Mouse (Mus musculus) intestine, embryonic 14.5 days (tissue): ENCODE measurements around the gene Mfsd2b. TPM values are rescaled to one million over a fixed set of nuclear protein-coding genes. Genes with fewer than 3 reads are reported as not detected.
"Not testable (repeated sequence)": the region's sequence is repeated elsewhere in the genome, so short reads cannot be mapped to it uniquely, and the experiment has no call there.

Experiments used
- ATAC-seq: fragments of 200-750 bp; cut with Nextera tagmentation; replicated peaks from 2 replicates; pipeline ENCODE4 v1.8.0; 2017; ENCODE audit warnings: low read depth, moderate number of reproducible peaks, moderate TSS enrichment, moderate library complexity; ENCODE audit not compliant: low FRiP score, low TSS enrichment
- DNase-seq: peaks from one replicate; pipeline ENCODE4 v3.0.0-alpha.2; 2018; ENCODE audit warnings: low spot score
- H3K27ac ChIP-seq: fragments of 300-500 bp; sonication (generic); 2 replicates; pipeline ENCODE4 v1.5.1; 2014; ENCODE audit warnings: low read depth, mild to moderate bottlenecking, control low read depth
- H3K27me3 ChIP-seq: fragments of 300-500 bp; sonication (generic); replicated peaks from 2 replicates; pipeline ENCODE4 v1.6.1; 2014; ENCODE audit warnings: low read length, control low read depth; ENCODE audit not compliant: control insufficient read depth, insufficient read depth
- H3K36me3 ChIP-seq: fragments of 300-500 bp; sonication (generic); 2 replicates; pipeline ENCODE4 v1.6.1; 2014; ENCODE audit warnings: low read length, control low read depth; ENCODE audit not compliant: control insufficient read depth, insufficient read depth
- H3K4me1 ChIP-seq: fragments of 300-500 bp; sonication (generic); replicated peaks from 2 replicates; pipeline ENCODE4 v1.6.1; 2014; ENCODE audit warnings: low read length, control low read depth, mixed read lengths; ENCODE audit not compliant: control insufficient read depth, insufficient read depth
- H3K4me2 ChIP-seq: fragments of 300-500 bp; sonication (generic); 2 replicates; pipeline ENCODE4 v1.6.1; 2014; ENCODE audit warnings: low read length
- H3K4me3 ChIP-seq: fragments of 300-500 bp; sonication (generic); 2 replicates; pipeline ENCODE4 v1.5.1; 2014; ENCODE audit warnings: low read depth, low read length, control low read depth, mixed read lengths
- H3K9ac ChIP-seq: fragments of 300-500 bp; sonication (generic); 2 replicates; pipeline ENCODE4 v1.6.1; 2014; ENCODE audit warnings: mild to moderate bottlenecking, low read length
- H3K9me3 ChIP-seq: fragments of 300-500 bp; sonication (generic); 2 replicates; pipeline ENCODE4 v1.6.1; 2016; ENCODE audit warnings: low read length, control low read depth; ENCODE audit not compliant: control insufficient read depth
- WGBS: fragments of 180-500 bp; shearing (Covaris S2); extraction: QIAGEN DNeasy Blood & Tissue Kit; methylation state at CpG from one replicate; pipeline ENCODE4 v1.1.7; 2014; 5-methylcytosine and 5-hydroxymethylcytosine counted together
- polyA plus RNA-seq: library from polyadenylated mRNA; unstranded; fragments of >200 nt; fragmentation: Nextera tagmentation; extraction: Ambion mirVana; gene quantifications from 2 replicates; pipeline ENCODE4 v1.2.1, GENCODE M21; 2014

The Mfsd2b gene
- polyA plus RNA-seq, 1 experiment from 2014 or later = 1.1 TPM

- ATAC-seq (peak; percentile 93), DNase-seq (peak; percentile 95)
- no peaks in the 10 kb centered on the region for H3K36me3 ChIP-seq
- peak within 1 kb of the TSS; percentile 73 for H3K4me2 ChIP-seq
- under 1% methylated on average over 121 of the region's 125 CpGs for WGBS
- H3K9ac ChIP-seq = peak within 1 kb of the TSS; percentile 74
- H3K4me3 ChIP-seq = peak within 1 kb of the TSS; percentile 55
- H3K4me1 ChIP-seq = no peaks in the 10 kb centered on the region
- no peaks in the 10 kb centered on the region for H3K27me3 ChIP-seq
- peak within 1 kb of the TSS; percentile 81 for H3K27ac ChIP-seq
- H3K9me3 ChIP-seq = no peaks in the 10 kb centered on the region
These were observed 33.1 kb upstream of the Mfsd2b start, which contains the start of gene Ubxn2a for GRCm38 (mm10) chr12:4906951-4907906. Gene Ubxn2a, minus strand, starts transcription at chr12:4907705.

- H3K9ac ChIP-seq = peak overlapping the region; percentile 74; the same call in 1 of the 2 replicates
These were observed 32.3 kb upstream of the Mfsd2b start for GRCm38 (mm10) chr12:4906476-4906875.

GRCm38 (mm10) chr12:4905946-4906345 is 31.8 kb upstream of the Mfsd2b start:
- Histone ChIP-seq H3K36me3 (no peaks in the 10 kb centered on the region), H3K9me3 (no peaks in the 10 kb centered on the region), H3K4me3 (no peak overlapping the region), H3K27ac (no peak overlapping the region), H3K27me3 (no peaks in the 10 kb centered on the region), H3K4me1 (no peaks in the 10 kb centered on the region), H3K9ac (no peak overlapping the region), H3K4me2 (no peak overlapping the region)
- DNase-seq = no peak
- WGBS = 89% methylated on average over 7 of the region's 7 CpGs
- ATAC-seq = no peak

More at GRCm38 (mm10) chr12:4906476-4906875, 32.3 kb upstream of the Mfsd2b start:
- Histone ChIP-seq H3K4me3 (peak overlapping the region; percentile 55), H3K4me1 (no peaks in the 10 kb centered on the region), H3K36me3 (no peaks in the 10 kb centered on the region), H3K9me3 (no peaks in the 10 kb centered on the region), H3K27ac (no peak overlapping the region), H3K27me3 (no peaks in the 10 kb centered on the region), H3K4me2 (peak overlapping the region; percentile 73)
- no peak for ATAC-seq
- DNase-seq = no peak
- WGBS = 43% methylated on average over 7 of the region's 7 CpGs

- ATAC-seq (no peak), DNase-seq (no peak)
- Histone ChIP-seq H3K36me3 (peaks cover 8% of the 10 kb centered on the region; the same call in 1 of the 2 replicates), H3K9me3 (no peaks in the 10 kb centered on the region), H3K9ac (no peak overlapping the region), H3K4me3 (no peak overlapping the region), H3K27me3 (no peaks in the 10 kb centered on the region), H3K27ac (no peak overlapping the region), H3K4me1 (no peaks in the 10 kb centered on the region), H3K4me2 (no peak overlapping the region)
- 96% methylated on average over 5 of the region's 5 CpGs for whole genome bisulfite sequencing
These were observed 23.9 kb upstream of the Mfsd2b start for GRCm38 (mm10) chr12:4898024-4898423.

GRCm38 (mm10) chr12:4889891-4890290 is 15.7 kb upstream of the Mfsd2b start:
- Histone ChIP-seq H3K4me1 (no peaks in the 10 kb centered on the region), H3K27me3 (no peaks in the 10 kb centered on the region), H3K36me3 (peaks cover 14% of the 10 kb centered on the region), H3K9ac (no peak overlapping the region), H3K4me3 (no peak overlapping the region), H3K4me2 (no peak overlapping the region), H3K9me3 (no peaks in the 10 kb centered on the region), H3K27ac (no peak overlapping the region)
- WGBS = 93% methylated on average over 1 of the region's 1 CpGs
- ATAC-seq (no peak), DNase-seq (no peak)

- no peak for DNase-seq
- no peaks in the 10 kb centered on the region for H3K27me3 ChIP-seq
- no peak overlapping the region for H3K4me3 ChIP-seq
- H3K4me1 ChIP-seq = no peaks in the 10 kb centered on the region
- H3K36me3 ChIP-seq = peaks cover 13% of the 10 kb centered on the region
- H3K4me2 ChIP-seq = no peak overlapping the region
- H3K27ac ChIP-seq = no peak overlapping the region
- ATAC-seq = no peak
- H3K9me3 ChIP-seq = no peaks in the 10 kb centered on the region
- no peak overlapping the region for H3K9ac ChIP-seq
- WGBS = 91% methylated on average over 2 of the region's 2 CpGs
These were observed 15.1 kb upstream of the Mfsd2b start for GRCm38 (mm10) chr12:4889251-4889650.

- no peak for DNase-seq
- ATAC-seq = no peak
- Histone ChIP-seq H3K4me1 (no peaks in the 10 kb centered on the region), H3K4me2 (no peak overlapping the region), H3K4me3 (no peak overlapping the region), H3K27ac (no peak overlapping the region), H3K36me3 (peaks cover 10% of the 10 kb centered on the region), H3K9ac (no peak overlapping the region), H3K9me3 (no peaks in the 10 kb centered on the region), H3K27me3 (no peaks in the 10 kb centered on the region)
These were observed 14.6 kb upstream of the Mfsd2b start for GRCm38 (mm10) chr12:4888739-4889138.

- not testable (repeated sequence) for H3K4me2 ChIP-seq, DNase-seq, H3K27me3 ChIP-seq, H3K27ac ChIP-seq, H3K9me3 ChIP-seq, ATAC-seq, H3K4me3 ChIP-seq, H3K4me1 ChIP-seq, H3K9ac ChIP-seq, H3K36me3 ChIP-seq
- 90% methylated on average over 4 of the region's 4 CpGs for WGBS
These were observed 12.4 kb upstream of the Mfsd2b start for GRCm38 (mm10) chr12:4886581-4886980.
